Mouse (Mus musculus) megakaryocyte, embryonic 14.5 days (primary cell): Measurements from ENCODE around the gene Fam89b.

Experiments
- FLI1 ChIP-seq: IDR thresholded peaks from 2 replicates; pipeline ENCODE4 v1.6.1; 2012; ENCODE audit warnings: low read length, inconsistent platforms, mixed read lengths
- GATA1 ChIP-seq: IDR thresholded peaks from 3 replicates; pipeline ENCODE4 v1.6.1; 2012; ENCODE audit warnings: mixed read lengths, low read length, inconsistent platforms, borderline replicate concordance

DNA sequence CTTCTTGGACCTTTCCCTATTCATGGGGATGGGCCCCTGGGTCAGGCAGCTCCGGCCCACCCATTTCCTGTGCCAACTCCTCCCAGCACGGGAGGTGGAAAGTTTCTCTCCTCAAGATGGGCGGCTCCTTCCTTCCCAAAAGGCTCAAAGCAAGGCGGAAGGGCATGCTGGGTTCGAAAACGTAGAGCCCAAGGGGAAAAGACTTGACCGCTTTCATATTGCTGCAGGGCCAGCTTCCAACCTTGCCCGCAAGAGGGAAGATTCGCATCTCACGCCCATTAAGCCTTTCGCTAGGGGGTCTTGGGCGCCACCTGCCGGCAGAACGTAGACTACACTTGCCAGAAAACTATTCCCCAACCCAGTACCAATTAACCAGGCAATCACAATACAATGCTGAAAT, 1.8 kb downstream of the Fam89b start:
- TF ChIP-seq GATA1 (no peak), FLI1 (0 out of 2 replicates have a peak, but pooled peaks have one; percentile 28)
